Mouse (Mus musculus): ENCODE results near the gene Slc7a1.

DNA sequence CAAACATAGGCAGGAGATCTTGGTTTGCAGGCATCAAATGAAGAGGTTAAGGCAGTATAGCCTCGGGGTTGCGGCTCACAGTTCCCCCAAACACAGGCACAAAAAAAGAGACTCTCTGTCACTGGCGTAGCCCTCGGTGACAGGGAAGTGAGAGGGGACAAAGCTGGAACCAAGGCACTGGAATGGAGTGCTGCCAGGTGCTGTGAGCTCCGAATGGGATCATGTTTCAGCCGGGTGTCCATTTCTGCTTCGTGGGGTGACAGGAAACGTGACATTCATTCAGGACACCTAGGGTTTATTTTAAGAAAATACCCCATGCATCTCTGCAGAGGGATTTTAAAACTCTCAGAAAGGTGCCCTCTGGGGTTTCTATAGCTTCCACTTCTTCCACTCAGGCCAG, 45.2 kb downstream of the Slc7a1 start:
- TF ChIP-seq CTCF (IDR thresholded peaks at IDR 0.05; ENCODE audit: control insufficient read depth, insufficient read depth, low read length) (no peak), POLR2A (IDR thresholded peaks at IDR 0.05; ENCODE audit: borderline replicate concordance, control insufficient read depth, low read depth, low read length) (no peak)

Data from bone marrow, adult 2 months (tissue).